ENCODE assay signal across 10 mouse cellular contexts in the genomic region with DNA sequence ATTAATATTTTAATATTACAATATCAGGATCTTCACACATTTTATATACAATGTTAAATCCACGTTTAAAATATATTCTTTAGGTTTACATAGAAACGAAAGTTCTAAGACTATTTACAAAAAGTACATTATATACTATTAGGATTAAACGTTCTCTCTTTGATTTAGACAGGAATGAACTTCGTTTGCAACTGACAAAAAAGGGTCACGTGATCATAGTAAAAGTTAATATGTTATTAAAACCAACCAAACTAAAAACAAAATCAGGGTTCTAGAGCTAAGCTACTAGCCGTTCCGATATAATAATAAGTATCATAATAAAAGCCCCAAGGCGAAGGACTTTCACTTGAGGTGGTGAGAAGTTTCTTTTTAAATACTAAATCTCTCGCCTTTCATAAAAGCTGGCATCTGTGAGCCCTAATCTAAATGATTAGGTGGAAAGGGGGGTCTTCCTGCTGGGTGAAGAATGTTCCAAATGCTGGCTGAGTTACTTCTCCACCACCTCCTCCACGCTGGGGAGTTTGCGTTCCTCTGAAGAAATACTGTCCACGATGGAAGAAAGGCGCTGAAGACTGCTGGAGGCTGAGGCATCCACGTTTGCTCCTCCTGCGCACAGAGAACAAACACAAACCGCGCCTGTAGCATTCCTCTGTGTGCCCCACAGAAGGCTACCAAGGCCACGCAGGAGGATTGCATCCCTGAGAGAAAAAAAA. TPM values are rescaled to one million over a fixed set of nuclear protein-coding genes. Genes with fewer than 3 reads are reported as not detected.
A peak's percentile ranks its signal among the peaks of the same experiment; 100 is the strongest.
DNase-seq lines count a peak whose midpoint lies in the region; ATAC-seq and TF ChIP-seq lines count a peak whose summit lies in the region.
"Had no signal": no experiment of that assay in that cellular context is flagged by ENCODE, and none has a peak within 500 bp of the region (broad histone marks: within the 10 kb centered on the region; RNA-seq: fewer than 3 reads in every experiment).

No protein-coding gene starts in this region.

- peak overlapping the region; percentile 19 for H3K4me3 ChIP-seq in embryonic facial prominence, embryonic 13.5 days
- peak overlapping the region; percentile 7; the same call in 1 of the 2 replicates for H3K4me3 ChIP-seq in intestine, embryonic 14.5 days (ENCODE audit: low read depth, low read length)
- peak overlapping the region; percentile 20; the same call in 1 of the 2 replicates for H3K4me3 ChIP-seq in neural tube, embryonic 13.5 days
- no peak overlapping the region for H3K4me3 ChIP-seq in lung, adult 2 months (replicated peaks; ENCODE audit: extremely low read depth, low read depth, low read length)

- peak; percentile 6 to 31 for DNase-seq in left cerebral cortex, postnatal 25 days (ENCODE audit: low spot score in 2 of 2)
- DNase-seq in left cerebral cortex, postnatal 10 days (ENCODE audit: extremely low spot score in 1 of 2, low spot score in 2 of 2) = no peak
- DNase-seq in intestine, embryonic 14.5 days (ENCODE audit: low spot score) = no peak
- DNase-seq in lung, adult 2 months = no peak
- no peak for DNase-seq in left cerebral cortex, adult 8-10 months (ENCODE audit: low spot score in 2 of 2)
- DNase-seq in thymus, postnatal 14 days = no peak
- DNase-seq: kidney, postnatal 10 days had no signal

- intact Hi-C loops in left cerebral cortex, postnatal 25 days (cut with DNase I) = no loop called here
- intact Hi-C loops in left cerebral cortex, postnatal 10 days (cut with DNase I) = no loop called here

- no peak overlapping the region for H3K9ac ChIP-seq in embryonic facial prominence, embryonic 13.5 days
- no peak overlapping the region for H3K9ac ChIP-seq in intestine, embryonic 14.5 days (ENCODE audit: low read length)
- H3K9ac ChIP-seq in neural tube, embryonic 13.5 days = peak overlapping the region; percentile 27; the same call in 1 of the 2 replicates

- H3K9me3 ChIP-seq in embryonic facial prominence, embryonic 13.5 days = no peaks in the 10 kb centered on the region
- H3K9me3 ChIP-seq in intestine, embryonic 14.5 days (ENCODE audit: control insufficient read depth, low read length) = no peaks in the 10 kb centered on the region
- H3K9me3 ChIP-seq in neural tube, embryonic 13.5 days = no peaks in the 10 kb centered on the region

- H3K27me3 ChIP-seq in embryonic facial prominence, embryonic 13.5 days = peaks cover 34% of the 10 kb centered on the region
- H3K27me3 ChIP-seq in intestine, embryonic 14.5 days (replicated peaks; ENCODE audit: control insufficient read depth, insufficient read depth, low read length) = no peaks in the 10 kb centered on the region
- H3K27me3 ChIP-seq in neural tube, embryonic 13.5 days = no peaks in the 10 kb centered on the region

- ATAC-seq in embryonic facial prominence, embryonic 13.5 days (ENCODE audit: insufficient number of reproducible peaks, insufficient read depth, low FRiP score, low TSS enrichment, low read depth) = no peak
- ATAC-seq in intestine, embryonic 14.5 days (replicated peaks; ENCODE audit: low FRiP score, low TSS enrichment, low read depth) = peak; percentile 23; the same call in 1 of the 2 replicates
- 0 out of 2 replicates have a peak, but pooled peaks have one; percentile 8 for ATAC-seq in neural tube, embryonic 13.5 days (ENCODE audit: low read depth)

- H3K4me2 ChIP-seq in embryonic facial prominence, embryonic 13.5 days = peak overlapping the region; percentile 54
- H3K4me2 ChIP-seq in intestine, embryonic 14.5 days (ENCODE audit: low read length) = peak overlapping the region; percentile 47
- peak overlapping the region; percentile 46 for H3K4me2 ChIP-seq in neural tube, embryonic 13.5 days

- H3K36me3 ChIP-seq in embryonic facial prominence, embryonic 13.5 days = no peaks in the 10 kb centered on the region
- H3K36me3 ChIP-seq in intestine, embryonic 14.5 days (ENCODE audit: control insufficient read depth, insufficient read depth, low read length) = no peaks in the 10 kb centered on the region
- no peaks in the 10 kb centered on the region for H3K36me3 ChIP-seq in neural tube, embryonic 13.5 days

- TF ChIP-seq CTCF in lung, adult 2 months (IDR thresholded peaks at IDR 0.05; ENCODE audit: insufficient read depth, low read length) = no peak

- no peak overlapping the region for H3K27ac ChIP-seq in embryonic facial prominence, embryonic 13.5 days
- no peak overlapping the region for H3K27ac ChIP-seq in intestine, embryonic 14.5 days (ENCODE audit: low read depth)
- H3K27ac ChIP-seq in neural tube, embryonic 13.5 days (replicated peaks) = no peak overlapping the region

- TF ChIP-seq POLR2A in lung, adult 2 months (IDR thresholded peaks at IDR 0.05; ENCODE audit: borderline replicate concordance, extremely low read depth, low read depth, low read length) = no peak

- peaks cover 12% of the 10 kb centered on the region for H3K4me1 ChIP-seq in embryonic facial prominence, embryonic 13.5 days
- H3K4me1 ChIP-seq in intestine, embryonic 14.5 days (replicated peaks; ENCODE audit: control insufficient read depth, insufficient read depth, low read length) = no peaks in the 10 kb centered on the region
- peaks cover 7% of the 10 kb centered on the region for H3K4me1 ChIP-seq in neural tube, embryonic 13.5 days (replicated peaks)
- no peaks in the 10 kb centered on the region for H3K4me1 ChIP-seq in lung, adult 2 months (ENCODE audit: control insufficient read depth, insufficient read depth, low read length)

- whole genome bisulfite sequencing in embryonic facial prominence, embryonic 13.5 days = 38% methylated on average over 18 of the region's 18 CpGs
- 35% methylated on average over 18 of the region's 18 CpGs for WGBS in intestine, embryonic 14.5 days
- 44% methylated on average over 18 of the region's 18 CpGs for WGBS in neural tube, embryonic 13.5 days
- 24% methylated on average over 18 of the region's 18 CpGs for WGBS in lung, adult 2 months

RNA-seq across cellular contexts. Expression of a gene that starts 1.5 kb away (rescaled TPM):
- total RNA-seq in left cerebral cortex, postnatal 25 days (2021) = not detected
- total RNA-seq in left cerebral cortex, postnatal 10 days (2021) = not detected
- 0.27 TPM in 1 of 2 replicates, not detected in the other for polyA plus RNA-seq in embryonic facial prominence, embryonic 13.5 days (2015; fragmentation: Nextera tagmentation; extraction: Ambion mirVana)
- polyA plus RNA-seq in intestine, embryonic 14.5 days (2014; fragmentation: Nextera tagmentation; extraction: Ambion mirVana) = not detected in 2 replicates
- 0.15 TPM in 1 of 2 replicates, not detected in the other for polyA plus RNA-seq in neural tube, embryonic 13.5 days (2015; fragmentation: Nextera tagmentation; extraction: Ambion mirVana)
- polyA plus RNA-seq in lung, adult 2 months (2012; rRNA removed) = 2.3 TPM in 1 of 2 replicates, not detected in the other
- under 1 TPM in 1 of 4 experiments, not detected in 3; 0.30 TPM for total RNA-seq in left cerebral cortex, adult 8-10 months (2022)
- total RNA-seq: neutrophil, adult 5-6 weeks had no signal

RNA-seq across cellular contexts. Expression of a gene that starts 7.1 kb away (rescaled TPM):
- not detected for total RNA-seq in left cerebral cortex, postnatal 25 days (2021)
- not detected for total RNA-seq in left cerebral cortex, postnatal 10 days (2021)
- polyA plus RNA-seq in embryonic facial prominence, embryonic 13.5 days (2015; fragmentation: Nextera tagmentation; extraction: Ambion mirVana) = 4.9 and 5.3 TPM in 2 replicates
- polyA plus RNA-seq in intestine, embryonic 14.5 days (2014; fragmentation: Nextera tagmentation; extraction: Ambion mirVana) = 0.08 TPM in 1 of 2 replicates, not detected in the other
- 0.47 and 2.8 TPM in 2 replicates for polyA plus RNA-seq in neural tube, embryonic 13.5 days (2015; fragmentation: Nextera tagmentation; extraction: Ambion mirVana)
- polyA plus RNA-seq in lung, adult 2 months (2012; rRNA removed) = 0.05 and 0.21 TPM in 2 replicates
- not detected for total RNA-seq in left cerebral cortex, adult 8-10 months (2022)
- total RNA-seq: neutrophil, adult 5-6 weeks had no signal

Comparison
In these comparisons a context has a peak if more than half of its experiments do, and no peak if none do; other contexts are left out.
1. DNase-seq: peak in left cerebral cortex, postnatal 25 days (2 of 2); none in left cerebral cortex, postnatal 10 days (0 of 2), intestine, embryonic 14.5 days (single experiment), lung, adult 2 months (single experiment), left cerebral cortex, adult 8-10 months (0 of 2) and thymus, postnatal 14 days (single experiment).
2. Peak in every context shown above with its lines, with median percentiles within 50 percentile points of each other: H3K4me2 ChIP-seq.